Mouse (Mus musculus): ENCODE data around the gene Timmdc1. TPM values are rescaled to one million over a fixed set of nuclear protein-coding genes. Genes with fewer than 3 reads are reported as not detected.
A peak's percentile ranks its signal among the peaks of the same experiment; 100 is the strongest.

Timmdc1 gene
- polyA plus RNA-seq, 1 experiment from 2014 or later: 29.2 TPM

DNA sequence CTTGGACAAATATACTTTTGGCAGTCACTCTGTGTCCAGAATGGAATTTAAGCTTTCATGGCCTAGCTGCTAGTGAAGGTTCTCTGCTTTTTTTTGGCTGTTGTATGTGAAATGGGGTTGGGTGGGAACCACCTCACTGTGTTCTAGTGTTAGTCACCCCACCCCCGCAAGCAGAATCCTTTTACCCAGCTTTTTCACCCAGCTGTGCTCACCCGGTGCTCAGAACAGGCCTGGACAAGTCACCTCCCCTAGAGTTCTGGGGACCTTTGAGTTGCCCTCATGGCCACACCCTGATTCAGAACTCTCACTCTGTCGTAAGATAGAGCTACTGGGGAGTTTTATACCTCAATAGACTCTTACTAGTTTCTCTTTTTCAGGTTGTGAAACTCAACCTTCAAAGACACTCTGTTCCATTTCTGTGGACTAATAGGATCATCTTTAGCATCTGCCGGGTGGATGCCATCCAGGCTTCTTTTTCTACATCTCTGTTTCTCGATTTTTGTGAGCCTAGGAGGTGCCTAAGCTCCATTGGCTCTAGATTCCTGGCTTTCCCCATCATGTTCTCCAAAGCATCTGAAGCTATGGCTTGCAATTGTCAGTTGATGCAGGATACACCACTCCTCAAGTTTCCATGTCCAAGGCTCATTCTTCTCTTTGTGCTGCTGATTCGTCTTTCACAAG, 63.7 kb downstream of the Timmdc1 start:
- ATAC-seq (ENCODE audit: insufficient number of reproducible peaks, insufficient read depth, low FRiP score, low TSS enrichment): no peak
- no peak overlapping the region for H3K4me2 ChIP-seq (replicated peaks)
- no peak overlapping the region for H3K27ac ChIP-seq
- no peak overlapping the region for H3K9ac ChIP-seq
- WGBS: 72% methylated on average over 6 of the region's 6 CpGs
- no peak overlapping the region for H3K4me3 ChIP-seq
- no peaks in the 10 kb centered on the region for H3K27me3 ChIP-seq
- no peaks in the 10 kb centered on the region for H3K9me3 ChIP-seq
- no peaks in the 10 kb centered on the region for H3K4me1 ChIP-seq
- no peaks in the 10 kb centered on the region for H3K36me3 ChIP-seq

DNA sequence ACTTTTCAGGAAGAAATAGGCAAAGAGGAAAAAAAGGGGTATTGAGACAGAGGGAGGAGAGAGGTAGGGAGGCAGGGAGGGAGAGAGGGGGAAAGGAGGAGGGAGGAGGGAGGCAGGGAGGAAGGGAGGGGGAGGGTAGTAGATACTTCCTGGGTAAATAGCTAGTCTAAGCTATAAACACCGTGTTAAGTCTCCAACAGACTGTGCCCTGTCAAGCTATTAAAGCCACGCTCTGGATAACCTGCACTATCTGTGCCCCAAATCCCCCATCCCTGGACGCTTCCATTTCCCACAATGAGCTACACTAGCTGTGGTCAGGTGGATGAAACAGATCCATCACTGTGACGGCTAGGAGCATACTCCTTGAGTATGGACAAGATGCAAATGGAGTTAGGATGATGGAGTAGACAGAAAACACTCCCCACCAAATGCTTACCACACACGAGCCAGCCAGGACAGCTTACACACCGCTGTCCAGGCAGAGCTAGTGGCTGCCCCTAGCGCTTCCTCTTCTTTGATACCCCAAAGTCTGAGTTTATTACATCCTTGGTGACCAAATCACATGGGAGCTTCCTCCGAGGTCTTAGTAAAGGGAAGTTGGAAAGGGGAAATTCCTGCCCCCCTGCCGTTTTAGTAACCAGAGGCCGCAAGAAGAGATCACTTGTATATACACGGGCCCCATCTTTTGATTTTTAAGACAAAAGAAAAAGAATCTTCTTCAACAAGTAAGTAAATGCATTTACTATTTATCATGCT, 65.5 kb downstream of the Timmdc1 start:
- Histone ChIP-seq H3K27me3 (no peaks in the 10 kb centered on the region), H3K4me2 (replicated peaks) (no peak overlapping the region), H3K27ac (no peak overlapping the region), H3K9me3 (no peaks in the 10 kb centered on the region), H3K4me1 (no peaks in the 10 kb centered on the region), H3K9ac (no peak overlapping the region), H3K4me3 (no peak overlapping the region), H3K36me3 (no peaks in the 10 kb centered on the region)
- WGBS: 58% methylated on average over 11 of the region's 11 CpGs
- no peak for ATAC-seq (ENCODE audit: insufficient number of reproducible peaks, insufficient read depth, low FRiP score, low TSS enrichment)

DNA sequence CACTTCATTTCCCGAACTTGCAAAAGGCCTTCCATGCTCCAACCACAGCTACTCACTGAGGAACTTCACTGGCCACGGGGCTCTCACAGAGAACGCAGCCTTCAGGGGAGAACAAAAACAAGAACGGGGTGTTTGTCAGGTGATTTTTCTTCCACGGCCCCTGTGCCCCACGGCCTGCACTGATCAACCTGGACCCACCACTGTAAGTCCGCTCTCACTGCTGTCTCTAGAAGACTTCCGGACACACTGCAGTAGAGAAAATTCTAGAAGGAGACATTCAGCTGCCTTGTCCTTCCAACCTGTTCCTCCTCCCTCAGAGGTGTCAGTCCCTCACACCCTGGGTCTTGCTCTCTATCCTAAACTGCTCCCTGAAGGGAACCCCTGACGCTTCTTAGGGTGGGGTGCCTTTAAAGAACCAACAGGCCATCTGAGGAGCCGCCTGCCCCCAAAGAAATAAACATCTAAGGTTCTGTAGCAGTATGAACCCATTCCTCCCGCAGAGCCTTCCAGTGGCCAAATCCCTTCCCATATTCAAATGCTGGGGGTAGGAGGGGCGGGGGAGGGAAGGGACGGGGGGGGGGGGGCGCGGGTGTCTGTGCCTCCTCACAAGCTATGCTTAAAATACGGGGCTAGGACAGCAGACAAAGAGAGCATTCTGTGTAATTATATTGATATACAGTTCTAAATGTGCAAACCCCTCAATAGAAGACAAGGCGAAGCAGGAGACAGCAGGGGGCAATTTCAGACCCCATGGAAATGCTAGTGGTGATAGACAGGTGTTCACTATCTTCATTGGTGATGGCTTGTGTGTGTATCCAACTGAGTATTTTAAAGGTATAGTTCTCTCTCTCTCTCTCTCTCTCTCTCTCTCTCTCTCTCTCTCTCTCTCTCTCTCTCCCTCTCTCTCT, 66.7 kb downstream of the Timmdc1 start, which contains the start of gene Cd80:
Gene Cd80 (plus strand): TSS at position 51 of the 908 bp plus-strand sequence.
- Histone ChIP-seq H3K36me3 (no peaks in the 10 kb centered on the region), H3K9ac (no peak within 1 kb of the TSS), H3K9me3 (no peaks in the 10 kb centered on the region), H3K4me1 (peaks cover 8% of the 10 kb centered on the region), H3K4me2 (replicated peaks) (no peak within 1 kb of the TSS), H3K27ac (no peak within 1 kb of the TSS), H3K27me3 (no peaks in the 10 kb centered on the region), H3K4me3 (no peak within 1 kb of the TSS)
- whole genome bisulfite sequencing: 76% methylated on average over 13 of the region's 17 CpGs
- no peak for ATAC-seq (ENCODE audit: insufficient number of reproducible peaks, insufficient read depth, low FRiP score, low TSS enrichment)

DNA sequence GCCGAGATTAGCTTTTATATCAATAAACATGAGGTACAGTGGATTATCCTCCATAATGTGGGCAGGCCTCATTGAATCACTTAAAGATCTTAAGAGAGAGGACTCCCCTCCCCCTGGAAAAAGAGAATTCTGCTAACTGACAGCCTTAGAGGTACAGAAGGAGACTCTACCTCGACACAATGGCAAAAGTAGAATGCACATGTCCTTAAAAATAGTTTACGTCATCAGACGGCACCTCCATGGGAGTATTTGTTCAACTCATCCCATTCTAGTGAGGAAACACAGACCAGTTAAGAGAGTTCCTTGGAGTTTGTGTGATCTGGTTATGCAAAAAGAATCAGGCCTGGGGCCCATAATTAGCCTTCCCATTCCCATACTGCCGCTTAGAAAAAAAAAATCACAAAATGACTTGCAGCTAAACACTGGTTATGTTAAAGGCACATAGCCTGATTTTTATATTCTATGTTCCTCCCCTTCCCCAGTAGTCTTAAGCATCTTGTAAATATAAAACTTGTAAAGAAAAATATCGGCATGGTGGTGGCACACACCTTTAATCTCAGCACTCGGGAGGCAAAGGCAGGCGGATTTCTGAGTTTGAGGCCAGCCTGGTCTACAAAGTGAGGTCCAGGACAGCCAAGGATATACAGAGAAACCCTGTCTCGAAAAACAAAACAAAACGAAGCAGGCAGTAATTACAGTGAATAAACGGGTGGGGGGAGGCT, 67.8 kb downstream of the Timmdc1 start:
- Histone ChIP-seq H3K9ac (no peak overlapping the region), H3K4me1 (peaks cover 8% of the 10 kb centered on the region), H3K4me2 (replicated peaks) (no peak overlapping the region), H3K4me3 (no peak overlapping the region), H3K27ac (no peak overlapping the region), H3K27me3 (no peaks in the 10 kb centered on the region), H3K9me3 (no peaks in the 10 kb centered on the region), H3K36me3 (peaks cover 10% of the 10 kb centered on the region)
- WGBS: 72% methylated on average over 11 of the region's 11 CpGs
- ATAC-seq (ENCODE audit: insufficient number of reproducible peaks, insufficient read depth, low FRiP score, low TSS enrichment): no peak

DNA sequence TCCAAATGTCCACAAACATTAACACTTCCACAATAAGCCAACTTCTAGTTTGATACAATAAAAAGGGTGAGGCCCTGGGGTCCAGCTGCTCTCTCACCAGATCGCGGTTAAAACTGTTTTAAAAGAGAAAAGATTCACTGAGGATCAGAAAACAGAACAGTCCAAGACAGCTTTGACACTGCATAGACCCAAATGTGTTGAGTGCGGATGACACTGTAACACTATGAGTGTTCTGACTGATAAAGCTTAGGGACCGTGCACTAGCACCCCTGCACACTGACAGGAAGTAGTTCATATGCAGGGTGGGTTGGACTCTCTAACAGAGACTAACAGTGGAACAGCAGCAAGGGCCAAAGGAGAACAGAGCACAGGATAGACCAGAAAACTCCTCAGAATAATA, 68.5 kb downstream of the Timmdc1 start:
- Histone ChIP-seq H3K36me3 (peaks cover 15% of the 10 kb centered on the region), H3K9ac (no peak overlapping the region), H3K4me1 (peaks cover 10% of the 10 kb centered on the region), H3K27me3 (no peaks in the 10 kb centered on the region), H3K4me3 (no peak overlapping the region), H3K27ac (no peak overlapping the region), H3K4me2 (replicated peaks) (no peak overlapping the region), H3K9me3 (no peaks in the 10 kb centered on the region)
- no peak for ATAC-seq (ENCODE audit: insufficient number of reproducible peaks, insufficient read depth, low FRiP score, low TSS enrichment)
- 90% methylated on average over 4 of the region's 4 CpGs for WGBS

DNA sequence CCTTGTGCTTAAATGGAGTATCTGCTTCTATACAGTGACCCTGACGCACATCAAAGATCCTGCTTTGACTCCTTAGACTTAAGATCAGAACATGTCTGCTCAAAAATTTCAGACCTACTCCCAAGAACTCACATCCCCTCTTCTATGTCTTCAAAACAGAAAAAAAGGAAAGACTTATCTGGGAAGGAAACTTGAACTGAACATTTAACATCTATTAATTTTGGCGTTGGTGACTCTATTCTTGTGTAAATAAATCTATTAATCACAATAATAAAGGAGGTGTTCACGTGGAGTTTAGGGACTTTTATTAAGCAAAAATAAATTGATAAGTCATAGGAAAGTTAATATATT, 69.3 kb downstream of the Timmdc1 start:
- peak overlapping the region; percentile 78 for H3K4me3 ChIP-seq
- H3K27ac ChIP-seq: peak overlapping the region; percentile 88
- H3K4me2 ChIP-seq (replicated peaks): peak overlapping the region; percentile 71
- H3K9me3 ChIP-seq: no peaks in the 10 kb centered on the region
- no peaks in the 10 kb centered on the region for H3K27me3 ChIP-seq
- WGBS: 28% methylated on average over 3 of the region's 3 CpGs
- peaks cover 15% of the 10 kb centered on the region for H3K36me3 ChIP-seq
- H3K9ac ChIP-seq: peak overlapping the region; percentile 84
- ATAC-seq (ENCODE audit: insufficient number of reproducible peaks, insufficient read depth, low FRiP score, low TSS enrichment): no peak
- peaks cover 15% of the 10 kb centered on the region for H3K4me1 ChIP-seq

DNA sequence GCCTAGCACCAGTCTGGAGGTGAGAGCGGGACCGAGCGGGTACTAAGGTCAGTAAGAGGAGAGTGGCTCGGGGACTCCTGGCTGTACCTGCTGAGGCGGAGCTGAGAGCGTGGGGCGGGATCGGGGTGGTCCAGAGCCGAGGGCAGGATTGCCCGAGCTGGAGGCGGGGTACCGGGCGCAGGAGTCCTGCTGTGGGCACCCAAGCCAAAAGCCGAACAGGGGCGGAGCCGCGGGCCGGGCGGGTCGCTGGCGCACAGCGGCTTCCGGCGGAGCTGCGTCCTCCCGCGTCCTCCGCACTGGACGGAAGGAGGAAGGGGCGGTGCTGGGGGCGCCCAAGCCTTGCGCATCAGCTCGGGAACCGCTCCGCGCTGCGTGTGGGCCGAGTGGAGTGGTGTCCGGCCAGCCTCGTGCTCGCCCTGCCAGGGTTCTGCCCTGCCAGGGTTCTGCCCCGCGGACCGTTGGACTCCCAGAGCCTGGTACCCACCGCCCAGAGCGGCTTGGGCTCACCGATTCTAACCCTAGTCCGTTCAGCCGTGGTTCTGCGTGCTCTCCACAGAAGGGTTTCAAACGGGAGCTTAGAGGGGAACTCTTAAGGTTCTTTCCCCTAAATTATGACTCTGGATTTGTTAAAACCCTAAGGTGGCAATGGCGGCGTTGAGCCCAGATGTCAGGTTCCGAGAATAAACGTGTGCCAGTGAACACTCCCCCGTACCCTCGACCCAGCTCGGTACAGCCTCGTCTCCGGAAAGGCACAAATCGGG, 69.8 kb downstream of the Timmdc1 start, which contains the start of gene Adprh:
Gene Adprh (minus strand): TSS at position 262 of the 761 bp plus-strand sequence.
- peaks cover 16% of the 10 kb centered on the region for H3K36me3 ChIP-seq
- H3K27me3 ChIP-seq: no peaks in the 10 kb centered on the region
- H3K4me1 ChIP-seq: peaks cover 15% of the 10 kb centered on the region
- H3K4me2 ChIP-seq (replicated peaks): peak within 1 kb of the TSS; percentile 71
- ATAC-seq (ENCODE audit: insufficient number of reproducible peaks, insufficient read depth, low FRiP score, low TSS enrichment): peak; percentile 96
- peak within 1 kb of the TSS; percentile 78 for H3K4me3 ChIP-seq
- peak within 1 kb of the TSS; percentile 84 for H3K9ac ChIP-seq
- H3K27ac ChIP-seq: peak within 1 kb of the TSS; percentile 88
- WGBS: under 1% methylated on average over 50 of the region's 61 CpGs
- no peaks in the 10 kb centered on the region for H3K9me3 ChIP-seq

DNA sequence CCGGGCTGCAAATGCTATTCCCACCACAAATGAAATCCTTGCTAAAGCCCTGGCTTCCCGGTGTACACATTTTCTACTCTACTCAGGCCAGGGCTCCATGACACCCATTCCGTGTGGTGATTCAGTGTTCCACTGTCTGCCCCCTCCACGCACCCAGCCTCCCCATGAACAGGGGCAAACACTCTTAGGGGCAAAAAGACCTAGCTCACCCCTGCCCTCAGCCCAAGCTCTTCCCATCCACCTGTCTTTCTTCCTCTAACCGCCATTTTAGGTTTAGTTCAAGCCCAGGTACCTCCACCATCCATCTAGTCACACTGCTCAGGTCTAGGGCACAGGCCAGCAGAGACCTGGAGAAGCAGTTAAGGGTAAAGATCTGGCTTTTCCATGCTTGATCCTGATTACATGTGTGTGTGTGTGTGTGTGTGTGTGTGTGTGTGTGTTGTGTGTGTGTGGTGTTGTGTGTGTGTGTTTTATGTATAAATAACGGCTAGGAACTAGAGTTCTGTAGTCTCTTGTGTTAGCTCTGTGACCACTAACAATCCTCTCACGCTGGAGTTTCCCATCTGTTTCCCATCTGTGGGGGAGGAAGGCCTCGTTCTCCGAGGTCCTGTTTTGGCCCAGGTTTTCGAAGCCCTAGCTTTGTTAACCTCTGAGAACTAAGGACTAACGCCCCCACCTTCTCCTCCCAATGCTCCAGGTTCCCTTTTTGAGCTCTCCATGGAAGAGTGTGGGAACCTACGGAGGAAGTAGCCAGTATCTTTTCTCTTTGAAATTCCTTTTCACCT, 70.8 kb downstream of the Timmdc1 start:
- Histone ChIP-seq H3K36me3 (peaks cover 26% of the 10 kb centered on the region), H3K4me2 (replicated peaks) (peak overlapping the region; percentile 71), H3K4me3 (peak overlapping the region; percentile 78), H3K4me1 (peaks cover 15% of the 10 kb centered on the region), H3K9me3 (no peaks in the 10 kb centered on the region), H3K27ac (peak overlapping the region; percentile 88), H3K27me3 (no peaks in the 10 kb centered on the region), H3K9ac (peak overlapping the region; percentile 84)
- 39% methylated on average over 12 of the region's 12 CpGs for WGBS
- ATAC-seq (ENCODE audit: insufficient number of reproducible peaks, insufficient read depth, low FRiP score, low TSS enrichment): no peak

DNA sequence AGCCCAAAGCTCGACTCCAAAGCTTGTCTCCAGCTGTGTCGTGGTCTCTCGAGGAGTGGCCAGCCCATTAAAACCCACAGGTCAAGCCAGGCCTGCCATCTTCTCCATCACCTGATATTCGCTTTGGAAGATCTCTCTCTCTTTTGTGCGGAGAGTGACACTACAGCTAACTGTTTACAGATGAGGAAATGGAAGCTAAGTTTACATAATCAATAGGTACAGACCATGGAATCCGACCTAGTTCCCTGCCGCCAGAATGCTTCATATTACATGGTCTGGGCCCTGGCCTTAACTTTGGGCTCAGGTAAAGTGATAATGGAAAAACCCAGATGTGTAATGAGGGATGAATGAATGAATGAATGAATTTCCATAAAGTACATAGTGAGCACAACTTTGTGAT, 71.8 kb downstream of the Timmdc1 start:
- ATAC-seq (ENCODE audit: insufficient number of reproducible peaks, insufficient read depth, low FRiP score, low TSS enrichment): no peak
- Histone ChIP-seq H3K4me1 (peaks cover 15% of the 10 kb centered on the region), H3K9ac (no peak overlapping the region; the same call in 1 of the 2 replicates), H3K27me3 (no peaks in the 10 kb centered on the region), H3K9me3 (no peaks in the 10 kb centered on the region), H3K4me3 (no peak overlapping the region), H3K27ac (no peak overlapping the region), H3K4me2 (replicated peaks) (no peak overlapping the region), H3K36me3 (peaks cover 34% of the 10 kb centered on the region)
- WGBS: 74% methylated on average over 7 of the region's 7 CpGs

DNA sequence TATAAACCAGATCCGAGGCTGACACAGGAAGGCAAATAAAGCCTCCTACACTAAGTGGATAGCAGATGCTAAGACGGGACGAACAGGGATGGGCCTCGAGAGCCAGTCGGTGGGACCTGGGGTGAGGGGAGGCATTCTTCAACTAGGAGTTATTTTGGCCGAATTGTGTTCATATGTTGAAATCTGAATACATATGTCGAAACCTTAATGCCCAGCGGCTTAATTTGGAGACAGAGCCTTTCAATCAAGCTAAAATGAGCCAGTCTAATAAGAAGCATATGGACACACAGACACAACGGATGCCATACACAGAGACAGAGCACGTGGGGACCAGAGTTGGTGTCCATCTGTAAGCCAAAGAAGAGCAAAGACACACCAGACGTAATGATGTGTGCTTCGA, 74.0 kb downstream of the Timmdc1 start:
- H3K9ac ChIP-seq: no peak overlapping the region
- 59% methylated on average over 12 of the region's 12 CpGs for WGBS
- H3K4me2 ChIP-seq (replicated peaks): no peak overlapping the region
- H3K27me3 ChIP-seq: no peaks in the 10 kb centered on the region
- peaks cover 15% of the 10 kb centered on the region for H3K4me1 ChIP-seq
- H3K36me3 ChIP-seq: peaks cover 55% of the 10 kb centered on the region
- H3K27ac ChIP-seq: no peak overlapping the region
- no peak overlapping the region for H3K4me3 ChIP-seq
- ATAC-seq (ENCODE audit: insufficient number of reproducible peaks, insufficient read depth, low FRiP score, low TSS enrichment): no peak
- H3K9me3 ChIP-seq: no peaks in the 10 kb centered on the region

All from embryonic facial prominence, embryonic 12.5 days (tissue).